Mouse (Mus musculus) spleen, adult 2 months (tissue): ENCODE data around the gene Gm26602. TPM values are rescaled to one million over a fixed set of nuclear protein-coding genes. Genes with fewer than 3 reads are reported as not detected.

ENCODE experiments used
- DNase-seq, 2 experiments: peaks; one replicate each; pipeline versions ENCODE4 v3.0.0 to v3.0.0-alpha.2; 2012 to 2021; ENCODE audit warnings: low spot score in 2 of 2, low read depth in 1 of 2
- H3K27ac ChIP-seq: fragments of 200-500 bp; 2 replicates; pipeline ENCODE4 v1.5.1; 2012; ENCODE audit warnings: low read length, inconsistent platforms; ENCODE audit not compliant: insufficient read depth
- H3K27me3 ChIP-seq: fragments of 200-500 bp; 2 replicates; pipeline ENCODE4 v1.6.1; 2012; ENCODE audit warnings: mild to moderate bottlenecking, moderate library complexity, low read length, inconsistent platforms; ENCODE audit not compliant: control insufficient read depth, insufficient read depth
- H3K36me3 ChIP-seq: fragments of 200-500 bp; 2 replicates; pipeline ENCODE4 v1.6.1; 2012; ENCODE audit warnings: mild to moderate bottlenecking, low read length, inconsistent platforms; ENCODE audit not compliant: control insufficient read depth, insufficient read depth
- H3K4me1 ChIP-seq: fragments of 200-500 bp; 2 replicates; pipeline ENCODE4 v1.6.1; 2011; ENCODE audit warnings: inconsistent platforms; ENCODE audit not compliant: control insufficient read depth, insufficient read depth, insufficient read length
- H3K4me3 ChIP-seq: fragments of 200-500 bp; 2 replicates; pipeline ENCODE4 v1.5.1; 2011; ENCODE audit warnings: mild to moderate bottlenecking, inconsistent platforms; ENCODE audit not compliant: insufficient read depth, insufficient read length; ENCODE audit errors: extremely low read depth
- CTCF ChIP-seq: fragments of 200-500 bp; IDR thresholded peaks from 2 replicates; pipeline ENCODE4 v1.5.1; 2011; ENCODE audit warnings: mild to moderate bottlenecking, inconsistent platforms; ENCODE audit not compliant: insufficient read depth, insufficient read length, insufficient replicate concordance; ENCODE audit errors: extremely low read depth
- POLR2A ChIP-seq: fragments of 200-500 bp; IDR thresholded peaks from 2 replicates; pipeline ENCODE4 v1.6.1; 2011; ENCODE audit warnings: low read depth, low read length, inconsistent platforms
- WGBS: fragments of 180-500 bp; shearing (Covaris S2); methylation state at CpG from one replicate; pipeline ENCODE4 v1.1.7; 2018; 5-methylcytosine and 5-hydroxymethylcytosine counted together
- polyA plus RNA-seq: library from polyadenylated mRNA; depleted of rRNA; stranded (reverse); fragments of >200 nt; gene quantifications from 2 replicates; pipeline ENCODE4 v1.2.3, GENCODE M21; 2012

Gene Gm26602
- polyA plus RNA-seq, 1 experiment = not detected

DNA sequence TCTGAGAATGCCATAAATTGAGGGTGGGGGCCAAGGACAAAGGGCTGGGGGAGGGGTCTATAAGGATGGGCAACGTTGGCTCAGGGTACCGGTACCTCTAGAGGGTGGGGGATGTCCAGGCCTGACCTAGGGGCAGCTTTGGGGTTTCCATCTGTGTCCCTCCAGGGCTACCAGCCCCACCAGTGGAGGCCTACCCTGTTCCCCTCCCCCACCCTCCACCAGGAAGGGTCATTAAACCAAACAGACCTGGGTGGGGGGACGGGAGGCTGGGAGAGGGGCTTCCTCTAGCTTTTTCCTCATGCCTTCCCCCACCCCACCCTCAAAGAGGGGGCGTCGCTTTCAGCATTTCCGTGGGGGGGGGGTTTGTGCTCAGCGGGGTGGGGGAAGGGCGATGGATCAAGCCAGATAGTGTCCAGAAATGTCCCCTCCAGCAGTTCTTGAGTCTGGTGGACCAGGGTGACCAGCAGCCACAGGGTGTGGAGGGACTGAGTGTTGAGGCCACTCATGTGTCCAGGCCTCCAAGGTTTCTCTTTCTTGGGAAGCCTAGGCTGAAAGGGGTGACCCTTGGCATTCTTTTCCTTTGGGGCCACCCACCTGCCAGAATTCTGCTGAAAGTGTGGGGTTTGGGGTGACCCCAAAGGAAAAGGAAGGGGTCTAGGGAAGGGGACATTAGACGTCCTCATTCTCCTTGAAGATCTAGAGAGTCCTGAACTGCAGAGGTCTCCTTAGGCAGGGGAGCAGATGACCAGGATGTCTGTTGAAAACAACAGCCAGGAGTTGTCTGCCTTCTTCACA lies 18.4 kb downstream of the Gm26602 start:
- no peak overlapping the region for H3K4me3 ChIP-seq
- H3K36me3 ChIP-seq = peaks cover 15% of the 10 kb centered on the region
- no peak for DNase-seq
- TF ChIP-seq CTCF (no peak), POLR2A (no peak)
- 64% methylated on average over 9 of the region's 9 CpGs for WGBS
- H3K27ac ChIP-seq = no peak overlapping the region
- H3K4me1 ChIP-seq = peaks cover 6% of the 10 kb centered on the region; the same call in 1 of the 2 replicates
- H3K27me3 ChIP-seq = no peaks in the 10 kb centered on the region

DNA sequence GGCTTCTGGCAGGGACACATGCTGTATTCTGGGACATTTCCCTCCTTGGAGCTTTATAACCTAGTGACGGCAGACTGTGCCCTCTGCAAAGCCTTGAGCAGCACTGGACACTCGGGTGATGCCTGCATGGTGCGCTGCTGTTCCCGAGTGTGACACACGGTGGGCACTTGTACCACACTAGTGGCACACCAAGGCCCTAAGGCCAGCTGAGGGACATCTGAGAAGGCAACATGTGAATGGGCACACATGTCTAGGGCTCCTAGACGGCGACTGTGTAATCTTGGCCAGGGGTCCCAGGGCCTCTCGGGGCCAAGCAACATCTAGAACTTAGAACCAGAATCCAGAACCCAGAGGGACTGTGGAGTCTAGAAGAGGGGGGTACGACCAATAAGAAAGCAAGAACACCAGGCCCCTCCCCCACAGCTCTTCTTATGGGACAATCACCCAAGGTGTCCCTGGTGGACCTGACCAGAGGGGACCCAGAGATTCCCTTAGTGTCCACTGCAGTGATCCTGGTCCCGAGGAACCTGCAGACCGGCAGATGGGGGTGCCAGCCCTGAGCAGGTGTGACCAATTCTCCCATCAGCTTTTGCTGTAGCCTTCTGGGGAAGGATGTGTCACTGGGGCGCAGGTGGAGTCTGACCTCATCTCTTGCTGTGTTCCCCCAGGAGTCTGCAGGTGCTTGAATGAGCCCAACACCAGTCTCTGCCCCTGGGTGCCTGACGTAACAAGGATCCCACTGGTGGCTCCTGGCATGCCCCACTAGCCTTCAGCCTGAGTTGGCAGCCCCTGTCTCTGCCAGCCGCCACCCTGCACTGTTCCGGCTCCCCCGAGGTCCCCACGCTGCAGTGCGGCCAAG lies 19.5 kb downstream of the Gm26602 start:
- H3K36me3 ChIP-seq = peaks cover 15% of the 10 kb centered on the region
- H3K27me3 ChIP-seq = no peaks in the 10 kb centered on the region
- H3K4me3 ChIP-seq = no peak overlapping the region
- WGBS = 86% methylated on average over 18 of the region's 18 CpGs
- H3K4me1 ChIP-seq = peaks cover 8% of the 10 kb centered on the region; the same call in 1 of the 2 replicates
- TF ChIP-seq CTCF (no peak), POLR2A (no peak)
- no peak overlapping the region for H3K27ac ChIP-seq
- no peak for DNase-seq

DNA sequence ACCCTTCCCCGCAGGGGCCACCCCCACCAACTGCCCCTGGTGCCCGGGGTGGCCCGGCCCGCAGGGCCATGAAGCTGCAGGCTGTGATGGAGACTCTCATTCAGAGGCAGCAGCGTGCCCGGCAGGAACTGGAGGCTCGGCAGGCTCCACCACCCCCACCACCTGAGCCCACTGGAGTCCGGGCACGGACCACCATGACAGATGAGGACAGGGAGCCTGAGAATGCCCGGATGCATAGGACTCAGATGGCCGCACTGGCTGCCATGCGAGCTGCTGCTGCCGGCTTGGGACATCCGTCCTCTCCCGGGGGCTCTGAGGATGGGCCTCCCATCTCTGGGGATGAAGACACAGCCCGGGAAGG lies 20.1 kb downstream of the Gm26602 start:
- Histone ChIP-seq H3K4me1 (peaks cover 8% of the 10 kb centered on the region; the same call in 1 of the 2 replicates), H3K27me3 (no peaks in the 10 kb centered on the region), H3K27ac (no peak overlapping the region), H3K36me3 (peaks cover 15% of the 10 kb centered on the region), H3K4me3 (no peak overlapping the region)
- TF ChIP-seq POLR2A (no peak), CTCF (no peak)
- WGBS = 92% methylated on average over 16 of the region's 16 CpGs
- DNase-seq = no peak

DNA sequence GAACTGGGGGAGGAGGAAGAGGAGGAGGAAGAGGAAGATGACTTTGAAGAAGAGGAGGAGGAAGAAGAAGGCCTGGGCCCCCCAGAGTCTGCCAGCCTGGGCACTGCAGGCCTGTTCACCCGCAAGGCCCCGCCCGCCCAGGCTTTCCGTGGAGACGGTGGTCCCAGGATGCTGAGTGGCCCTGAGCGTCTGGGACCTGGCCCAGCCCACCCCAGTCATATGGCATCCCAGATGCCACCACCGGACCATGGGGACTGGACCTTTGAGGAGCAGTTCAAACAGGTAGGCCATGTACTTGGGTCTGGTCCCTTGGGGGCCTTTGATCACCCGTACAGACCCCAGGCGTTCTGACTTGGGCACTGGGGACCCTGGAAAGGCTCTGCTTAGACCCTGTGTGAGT lies 21.1 kb downstream of the Gm26602 start:
- peaks cover 17% of the 10 kb centered on the region; the same call in 1 of the 2 replicates for H3K4me1 ChIP-seq
- 86% methylated on average over 9 of the region's 9 CpGs for WGBS
- H3K4me3 ChIP-seq = no peak overlapping the region
- no peaks in the 10 kb centered on the region for H3K27me3 ChIP-seq
- H3K36me3 ChIP-seq = peaks cover 15% of the 10 kb centered on the region
- TF ChIP-seq POLR2A (no peak), CTCF (no peak)
- H3K27ac ChIP-seq = no peak overlapping the region
- no peak for DNase-seq

DNA sequence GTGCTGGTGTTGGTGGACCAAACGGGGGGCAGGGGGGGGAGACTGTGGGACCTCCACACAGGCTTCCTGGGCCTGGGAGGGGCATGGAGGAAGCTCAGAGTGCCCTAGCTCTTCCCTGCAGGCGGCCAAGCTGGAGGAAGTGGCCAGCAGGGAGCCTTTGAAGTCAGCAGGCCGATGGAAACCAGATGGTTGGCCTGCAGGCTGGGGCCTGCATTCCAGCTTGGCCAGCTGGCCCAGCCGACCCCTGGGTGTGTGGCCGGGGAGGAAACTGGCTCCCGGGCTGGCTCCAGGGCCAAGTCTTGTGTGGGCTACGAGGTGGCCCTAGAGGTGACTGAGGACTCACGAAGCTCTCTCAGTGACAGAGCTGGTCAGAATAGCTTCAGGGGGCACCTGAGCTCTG lies 22.1 kb downstream of the Gm26602 start:
- peaks cover 25% of the 10 kb centered on the region for H3K4me1 ChIP-seq
- H3K27me3 ChIP-seq = no peaks in the 10 kb centered on the region
- WGBS = 73% methylated on average over 8 of the region's 8 CpGs
- TF ChIP-seq CTCF (no peak), POLR2A (no peak)
- H3K4me3 ChIP-seq = no peak overlapping the region
- no peak overlapping the region for H3K27ac ChIP-seq
- peaks cover 15% of the 10 kb centered on the region for H3K36me3 ChIP-seq
- no peak for DNase-seq

DNA sequence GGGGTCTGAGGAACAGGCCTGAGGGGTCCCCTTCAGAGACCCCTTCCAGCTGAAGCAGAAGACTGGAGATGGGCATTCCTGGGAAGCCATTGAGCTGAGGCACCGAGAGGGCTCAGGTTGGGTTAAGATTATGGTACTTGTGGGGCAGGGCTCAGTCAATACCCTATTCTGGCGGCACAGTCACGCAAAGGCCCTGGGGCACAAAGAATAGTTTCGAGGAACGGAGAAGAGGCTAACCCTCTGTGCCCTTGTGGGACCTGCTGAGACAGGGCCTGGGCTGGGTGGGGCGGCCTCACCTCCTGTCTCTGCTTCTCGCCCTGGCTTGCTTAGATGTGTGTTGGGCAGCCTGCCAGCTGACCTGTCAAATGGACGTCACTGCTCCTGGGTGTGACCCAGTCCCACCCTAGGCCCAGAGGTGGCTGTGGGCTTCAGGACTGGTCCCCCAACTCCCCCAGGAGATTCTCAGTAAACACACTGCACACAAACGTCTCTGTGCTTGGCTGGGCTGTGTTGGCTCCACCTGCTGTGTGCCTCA lies 22.6 kb downstream of the Gm26602 start:
- no peak overlapping the region for H3K27ac ChIP-seq

More for the DNA sequence above, 22.6 kb downstream of the Gm26602 start:
- Histone ChIP-seq H3K4me3 (no peak overlapping the region), H3K4me1 (peaks cover 30% of the 10 kb centered on the region), H3K36me3 (peaks cover 15% of the 10 kb centered on the region), H3K27me3 (no peaks in the 10 kb centered on the region)
- 81% methylated on average over 9 of the region's 9 CpGs for WGBS
- no peak for DNase-seq
- TF ChIP-seq POLR2A (no peak), CTCF (no peak)
